Mouse (Mus musculus): ENCODE results near the gene Aldoart1.
A peak's percentile ranks its signal among the peaks of the same experiment; 100 is the strongest.

Aldoart1 gene

DNA sequence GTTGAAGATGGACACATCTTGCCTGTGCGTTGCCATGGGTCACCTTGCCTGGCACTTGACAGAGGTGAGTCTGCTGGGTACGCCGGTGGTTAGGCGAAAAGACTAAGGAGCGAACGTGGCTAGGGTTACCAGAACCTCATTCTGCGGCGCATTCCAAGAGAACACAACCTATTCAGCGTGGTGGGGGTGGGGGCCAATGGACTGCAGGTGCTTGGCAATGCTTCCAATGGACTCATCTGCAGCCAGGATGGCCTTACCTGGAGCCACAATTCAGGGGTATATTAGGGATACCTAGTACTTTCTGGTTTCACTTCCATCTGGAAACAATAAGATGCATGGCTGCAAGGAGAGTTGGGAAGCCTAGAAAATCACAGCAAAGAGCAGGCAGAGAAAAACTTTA is at the start of gene Aldoart1:
Gene Aldoart1 (minus strand): TSS at position 101 of the 400 bp plus-strand sequence.
- DNase-seq (ENCODE audit: low spot score in 2 of 2) = no peak

DNA sequence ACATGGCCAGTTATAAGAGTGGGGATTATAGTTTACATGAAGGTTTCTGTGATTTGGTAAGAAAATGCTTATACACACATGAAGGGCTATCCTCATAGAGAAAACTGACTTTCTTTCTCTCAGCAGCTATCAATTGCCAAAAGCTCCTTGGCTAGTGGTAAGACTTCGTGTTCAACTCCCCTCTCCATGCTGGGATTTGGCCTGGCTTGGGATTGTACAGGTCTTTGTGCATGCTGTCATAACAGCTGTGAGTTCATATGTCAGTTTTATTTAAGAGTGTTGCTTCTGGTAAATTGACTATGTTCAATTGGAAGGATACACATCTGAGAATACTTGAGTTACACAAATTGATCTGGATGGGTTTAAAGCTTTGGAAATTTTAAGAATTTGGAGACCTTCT is 49.1 kb upstream of the Aldoart1 start:
- DNase-seq (ENCODE audit: low spot score in 2 of 2) = peak in 1 of 2 experiments; percentile 19

DNA sequence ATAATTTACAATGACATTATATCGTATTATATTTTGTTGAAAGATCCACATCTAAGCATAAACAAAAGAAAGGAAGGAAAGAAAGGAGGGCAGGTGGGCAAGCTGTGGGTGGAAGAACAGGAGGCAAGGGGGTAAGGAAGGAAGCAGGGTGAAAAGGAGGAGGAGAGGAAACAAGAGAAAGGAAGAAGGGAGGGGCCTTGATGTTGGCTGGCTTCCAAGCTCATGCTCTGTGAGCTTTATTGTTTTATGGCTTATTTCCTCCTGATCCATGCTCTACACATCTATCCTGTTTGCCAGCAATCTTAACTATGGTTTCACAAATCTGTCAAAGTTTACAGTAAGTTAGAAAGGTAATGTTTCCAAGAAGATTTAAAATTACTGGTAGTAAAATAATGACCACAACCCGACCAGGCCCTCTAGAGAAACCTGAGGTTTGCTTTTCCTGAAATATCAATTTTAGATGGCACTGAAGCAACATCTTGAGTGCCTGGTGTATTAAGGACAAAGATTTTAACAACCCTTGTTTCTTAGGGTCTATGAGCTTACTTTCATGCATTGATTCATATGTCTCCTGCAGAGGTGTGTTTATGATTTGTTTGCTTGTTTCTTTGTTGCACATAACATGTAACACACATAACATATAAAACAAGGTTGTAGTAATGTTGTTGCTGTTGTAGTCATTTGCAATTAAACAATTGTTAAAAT is 13.1 kb upstream of the Aldoart1 start:
- DNase-seq (ENCODE audit: low spot score in 2 of 2) = no peak

DNA sequence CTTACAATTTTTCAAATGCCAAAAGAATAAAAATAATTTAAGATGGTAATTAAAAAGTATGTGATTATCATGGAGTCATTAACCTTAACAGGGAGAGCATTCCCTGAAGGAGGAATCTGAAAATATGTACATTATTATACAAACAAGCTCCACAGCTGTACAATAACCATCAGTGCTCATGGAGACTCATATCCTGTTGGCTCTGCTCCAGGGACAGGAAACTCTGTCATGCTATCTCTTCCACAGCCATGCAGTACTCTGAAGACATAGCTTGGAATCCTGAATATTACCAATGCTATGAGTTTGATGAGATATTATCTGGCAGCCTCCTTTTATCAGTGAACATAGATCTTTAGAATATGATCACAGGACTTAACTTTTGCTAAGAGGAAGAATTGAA is 8.2 kb downstream of the Aldoart1 start:
- no peak for DNase-seq (ENCODE audit: low spot score in 2 of 2)

DNA sequence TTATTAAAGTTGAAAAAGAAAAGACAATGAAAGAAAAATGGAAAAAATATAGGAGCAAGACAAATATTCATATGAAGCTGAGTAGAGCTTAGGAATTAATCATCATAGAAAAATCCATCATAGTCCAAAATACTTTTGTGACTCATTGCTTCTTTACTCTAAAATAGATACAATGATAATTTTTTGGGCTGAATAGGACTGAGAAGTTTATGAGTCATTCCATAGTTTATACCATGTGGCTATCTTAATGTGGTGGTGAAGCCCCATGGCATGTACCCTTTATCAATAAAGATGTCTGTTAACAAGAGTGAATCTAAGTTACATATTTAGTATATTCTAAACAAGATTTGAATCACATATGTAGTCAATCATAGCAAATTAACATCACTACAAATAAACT is 9.4 kb downstream of the Aldoart1 start:
- DNase-seq (ENCODE audit: low spot score in 2 of 2) = no peak

DNA sequence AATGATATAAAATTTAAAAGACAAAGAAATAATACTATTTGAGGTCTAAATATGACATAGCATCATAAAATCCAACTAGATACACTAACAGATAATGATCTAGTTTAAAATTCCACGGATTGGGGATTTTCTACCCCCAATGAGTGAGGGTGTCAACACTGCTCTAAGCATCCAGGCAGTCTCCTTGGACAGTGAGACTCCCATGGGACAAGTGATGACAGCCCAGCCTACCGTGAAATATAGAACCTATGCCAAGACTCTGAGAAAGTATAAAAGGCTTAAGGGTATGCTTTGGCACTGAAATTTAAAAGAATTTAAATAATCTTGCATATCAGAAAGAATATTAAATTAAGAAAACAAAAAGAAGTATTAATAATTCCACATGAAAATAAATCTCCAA is 16.0 kb downstream of the Aldoart1 start:
- DNase-seq (ENCODE audit: low spot score in 2 of 2) = no peak

DNA sequence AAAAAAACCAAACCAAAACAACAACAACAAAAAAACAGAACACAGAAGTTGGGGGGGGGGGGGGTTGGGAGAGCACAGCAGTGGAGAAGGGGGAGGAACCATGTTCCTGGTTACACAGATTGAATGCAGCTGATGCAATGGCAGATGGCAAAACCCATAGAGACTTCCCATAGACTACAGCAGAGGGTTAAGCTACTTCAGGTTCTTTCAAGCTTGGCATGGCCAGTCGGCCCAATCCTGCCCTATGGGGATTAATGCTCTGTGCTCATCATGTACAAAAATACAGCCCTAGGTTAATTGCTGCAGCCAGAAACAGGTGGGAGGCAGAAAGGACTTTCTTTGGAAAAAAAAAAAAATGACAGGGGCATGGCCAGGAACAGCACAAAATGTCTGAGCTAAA is 17.0 kb downstream of the Aldoart1 start:
- peak in 1 of 2 experiments; percentile 16 for DNase-seq (ENCODE audit: low spot score in 2 of 2)

DNA sequence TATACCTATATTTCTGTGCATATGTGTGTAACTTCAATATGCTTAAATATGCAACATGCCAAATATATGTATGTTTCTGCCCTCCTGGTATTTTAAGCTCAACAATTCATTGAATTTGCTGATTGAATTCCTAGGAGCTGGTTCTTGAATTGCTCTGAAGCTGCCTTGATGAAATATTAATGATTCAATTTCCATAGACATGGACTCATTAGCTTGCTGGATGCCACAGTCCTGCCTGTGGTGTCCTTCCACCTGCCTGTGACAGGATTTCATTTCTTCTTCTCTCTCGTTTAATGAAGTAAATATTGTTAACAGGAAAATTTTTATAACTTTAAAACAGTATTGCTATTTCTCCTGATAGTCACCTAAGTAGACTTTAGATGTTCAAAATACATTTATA is 51.6 kb downstream of the Aldoart1 start:
- no peak for DNase-seq (ENCODE audit: low spot score in 2 of 2)
